Mouse (Mus musculus): ENCODE results near the gene Smyd3.

GRCm38 (mm10) chr1:178988176-178988575, 529.7 kb downstream of the Smyd3 start:
- no peak for TF ChIP-seq CTCF (IDR thresholded peaks at IDR 0.05; ENCODE audit: control insufficient read depth, insufficient read depth, insufficient replicate concordance, low read depth, low read length)
- no peak for TF ChIP-seq POLR2A (IDR thresholded peaks at IDR 0.05; ENCODE audit: control insufficient read depth, low read depth, low read length)

Data from testis, adult 2 months (tissue).